Mouse (Mus musculus) cerebellum, postnatal 10 days (tissue): ENCODE measurements around the gene Traip.

Experiments used
- DNase-seq, 2 experiments: peaks; one replicate each; pipeline ENCODE4 v3.0.0; 2021; ENCODE audit warnings: mixed read lengths in 2 of 2

The Traip gene

DNA sequence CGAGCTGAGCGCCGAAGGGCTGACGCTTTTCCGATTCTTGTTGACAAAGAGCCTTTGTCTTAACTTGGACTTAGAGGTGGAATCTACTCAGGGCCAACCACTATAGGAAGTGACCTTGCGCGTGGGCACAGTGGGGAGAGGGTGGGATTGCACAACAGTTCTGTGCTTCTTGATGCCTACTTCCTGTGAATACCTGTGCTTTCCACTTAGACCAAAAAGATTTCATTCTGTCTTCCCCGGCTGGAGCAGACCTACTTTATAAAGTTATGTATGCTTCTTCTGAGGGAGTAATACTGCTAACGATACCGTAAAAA is at the start of gene Traip:
Traip (plus strand) TSS at position 215 of the 314 bp plus-strand sequence.
- no peak for DNase-seq

DNA sequence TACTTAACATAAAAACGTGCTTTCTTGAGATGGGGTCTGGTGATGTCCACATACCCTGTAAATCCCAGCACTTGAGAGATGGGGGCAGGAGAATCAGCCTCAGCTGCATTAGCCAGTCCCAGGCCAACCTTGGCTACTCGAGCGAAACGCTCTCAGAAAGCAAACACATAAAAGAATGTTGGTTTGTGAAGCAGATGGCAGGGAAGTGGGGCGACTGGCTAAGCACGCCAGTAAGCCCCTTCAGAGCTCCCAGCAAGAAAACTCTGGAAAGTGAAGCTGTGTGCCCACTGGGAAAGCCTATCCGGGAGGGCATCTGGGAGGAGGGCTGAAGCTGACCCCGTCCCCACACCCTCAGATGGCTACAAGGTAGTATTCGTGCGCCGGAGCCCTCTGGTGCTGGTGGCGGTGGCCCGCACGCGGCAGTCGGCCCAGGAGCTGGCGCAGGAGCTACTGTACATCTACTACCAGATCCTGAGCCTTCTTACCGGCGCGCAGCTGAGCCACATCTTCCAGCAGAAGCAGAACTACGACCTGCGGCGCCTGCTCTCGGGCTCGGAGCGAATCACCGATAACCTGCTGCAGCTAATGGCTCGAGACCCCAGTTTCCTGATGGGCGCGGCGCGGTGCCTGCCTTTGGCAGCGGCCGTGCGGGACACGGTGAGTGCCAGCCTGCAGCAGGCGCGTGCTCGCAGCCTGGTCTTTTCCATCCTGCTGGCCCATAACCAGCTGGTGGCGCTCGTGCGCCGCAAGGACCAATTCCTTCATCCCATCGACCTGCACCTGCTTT is 48.9 kb upstream of the Traip start:
- DNase-seq = peak; percentile 95 to 96

DNA sequence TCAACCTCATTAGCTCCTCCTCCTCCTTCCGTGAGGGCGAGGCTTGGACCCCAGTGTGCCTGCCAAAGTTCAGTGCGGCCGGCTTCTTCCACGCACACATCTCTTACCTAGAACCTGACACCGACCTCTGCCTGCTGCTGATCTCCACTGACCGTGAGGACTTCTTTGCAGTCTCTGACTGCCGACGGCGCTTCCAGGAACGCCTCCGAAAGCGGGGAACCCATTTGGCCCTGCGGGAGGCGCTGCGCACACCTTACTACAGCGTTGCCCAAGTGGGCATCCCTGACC is 48.4 kb upstream of the Traip start:
- no peak for DNase-seq

DNA sequence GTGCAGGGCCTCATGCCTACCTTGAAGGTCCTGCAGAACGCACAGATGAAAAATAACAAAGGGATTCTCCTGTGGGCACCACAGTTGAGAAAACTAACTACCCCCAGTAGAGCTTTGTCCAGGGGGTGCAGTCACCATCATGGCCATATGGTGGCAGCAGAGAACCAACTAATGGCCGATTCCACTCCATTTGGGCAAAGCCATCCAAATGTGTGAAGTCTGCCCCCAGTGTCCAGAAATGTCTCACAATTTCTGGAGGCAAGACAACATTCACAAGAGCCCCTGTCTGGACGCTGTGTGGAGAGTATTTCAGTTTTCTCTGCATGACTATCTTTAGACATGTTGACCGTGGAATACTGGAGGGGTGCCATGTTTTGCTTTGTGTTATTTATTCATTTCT is 45.2 kb upstream of the Traip start:
- peak; percentile 95 to 96 for DNase-seq

DNA sequence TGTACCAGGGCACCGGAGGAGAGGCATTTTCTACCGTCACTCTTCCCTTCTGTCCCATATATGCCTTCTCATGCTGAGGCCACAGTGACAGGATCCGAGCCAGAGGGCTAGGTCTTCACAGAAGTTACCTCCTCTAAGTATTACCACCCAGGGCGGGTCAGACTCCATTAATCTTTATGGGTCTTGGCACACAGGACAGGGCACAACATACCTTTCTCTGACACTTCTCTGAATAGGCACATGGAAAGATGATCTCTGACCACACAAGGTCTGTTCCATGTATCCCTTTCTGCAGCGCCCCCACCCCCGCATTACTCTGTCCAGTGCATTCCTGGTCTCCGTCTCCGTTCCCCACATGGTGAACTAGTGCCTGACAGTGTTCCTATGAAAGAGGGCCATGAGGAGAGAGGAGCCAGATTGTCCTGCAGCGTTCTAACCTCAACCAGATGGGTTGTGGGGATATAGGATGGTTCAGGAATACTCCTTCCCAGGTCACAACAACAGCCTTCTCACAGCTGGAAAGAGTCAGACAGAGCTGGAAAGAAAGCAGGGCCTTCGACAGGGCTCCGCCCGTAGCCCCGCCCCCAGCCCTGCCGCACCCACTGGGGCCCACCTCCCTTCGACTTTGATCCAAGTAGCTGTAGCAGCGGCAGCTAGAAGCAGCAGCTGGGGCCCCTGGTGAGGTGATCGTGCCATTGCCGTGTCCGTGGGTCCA is 43.5 kb upstream of the Traip start, which contains the start of gene Mst1r:
Mst1r (plus strand) TSS at position 622 of the 715 bp plus-strand sequence.
- peak in 1 of 2 experiments; percentile 50 for DNase-seq

DNA sequence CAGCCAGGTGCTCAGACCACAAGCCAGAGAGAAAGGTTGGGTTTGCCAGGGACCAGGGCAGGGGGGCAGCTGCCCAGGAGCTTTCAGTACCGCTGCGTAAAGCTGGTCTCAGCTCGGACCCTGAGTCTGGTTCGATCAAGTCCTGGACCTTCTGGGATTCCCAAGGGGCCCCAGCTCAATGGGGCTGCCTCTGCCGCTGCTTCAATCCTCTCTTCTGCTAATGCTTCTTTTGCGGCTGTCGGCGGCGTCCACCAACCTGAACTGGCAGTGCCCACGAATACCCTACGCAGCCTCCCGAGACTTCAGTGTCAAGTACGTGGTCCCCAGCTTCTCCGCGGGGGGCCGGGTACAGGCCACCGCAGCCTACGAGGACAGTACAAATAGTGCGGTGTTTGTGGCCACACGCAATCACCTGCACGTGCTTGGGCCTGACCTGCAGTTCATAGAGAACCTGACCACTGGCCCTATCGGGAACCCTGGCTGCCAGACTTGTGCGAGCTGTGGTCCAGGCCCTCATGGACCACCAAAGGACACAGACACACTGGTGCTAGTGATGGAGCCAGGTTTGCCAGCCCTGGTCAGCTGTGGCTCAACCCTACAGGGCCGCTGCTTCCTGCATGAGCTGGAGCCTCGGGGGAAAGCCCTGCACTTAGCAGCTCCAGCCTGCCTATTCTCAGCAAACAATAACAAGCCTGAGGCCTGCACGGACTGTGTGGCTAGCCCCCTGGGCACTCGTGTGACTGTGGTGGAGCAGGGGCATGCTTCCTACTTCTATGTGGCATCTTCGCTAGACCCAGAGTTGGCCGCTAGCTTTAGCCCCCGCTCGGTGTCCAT is 42.8 kb upstream of the Traip start:
- no peak for DNase-seq

DNA sequence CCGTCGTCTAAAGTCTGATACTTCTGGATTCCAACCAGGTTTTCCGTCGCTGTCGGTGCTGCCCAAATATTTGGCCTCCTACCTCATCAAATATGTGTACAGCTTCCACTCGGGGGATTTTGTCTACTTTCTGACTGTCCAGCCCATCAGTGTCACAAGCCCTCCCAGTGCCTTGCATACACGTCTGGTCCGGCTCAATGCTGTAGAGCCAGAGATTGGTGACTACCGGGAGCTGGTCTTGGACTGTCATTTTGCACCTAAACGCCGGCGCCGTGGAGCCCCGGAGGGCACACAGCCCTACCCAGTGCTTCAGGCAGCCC is 42.2 kb upstream of the Traip start:
- no peak for DNase-seq

DNA sequence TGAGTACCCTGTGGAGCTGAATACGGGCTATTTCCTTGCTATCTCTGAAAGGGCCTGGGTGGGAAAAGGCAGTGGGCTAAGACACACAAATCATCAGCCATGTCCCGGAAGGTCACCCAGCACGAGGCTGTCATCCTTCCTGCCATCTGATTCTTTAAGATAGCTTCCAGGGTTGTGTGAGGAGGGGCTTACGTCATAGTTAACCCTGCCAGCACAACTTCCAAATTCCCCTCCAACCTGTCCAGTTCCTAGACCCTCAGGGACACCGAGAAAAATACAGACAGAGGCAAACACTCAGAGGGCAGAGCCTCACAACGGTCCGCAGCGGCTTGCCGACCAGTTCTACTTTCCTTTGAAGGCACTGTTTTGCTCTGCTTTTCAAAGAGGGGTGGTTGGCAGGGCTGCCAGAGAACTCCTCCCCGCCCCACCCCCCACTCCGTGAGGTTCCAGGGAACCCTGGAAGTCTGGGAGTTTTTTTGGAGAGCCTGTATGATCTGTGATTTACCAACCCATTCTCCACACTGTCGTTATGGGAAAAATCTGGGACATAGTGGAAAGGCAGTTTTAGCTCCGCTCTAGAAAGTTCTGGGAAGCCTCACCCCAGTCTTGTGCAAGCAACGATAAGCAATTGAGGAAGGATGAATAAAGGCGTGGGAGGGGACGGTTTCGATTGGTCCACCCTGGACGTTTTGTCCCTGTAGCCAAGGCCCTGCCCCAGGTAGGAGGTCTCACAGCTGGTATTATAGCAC is 41.4 kb upstream of the Traip start:
- no peak for DNase-seq

DNA sequence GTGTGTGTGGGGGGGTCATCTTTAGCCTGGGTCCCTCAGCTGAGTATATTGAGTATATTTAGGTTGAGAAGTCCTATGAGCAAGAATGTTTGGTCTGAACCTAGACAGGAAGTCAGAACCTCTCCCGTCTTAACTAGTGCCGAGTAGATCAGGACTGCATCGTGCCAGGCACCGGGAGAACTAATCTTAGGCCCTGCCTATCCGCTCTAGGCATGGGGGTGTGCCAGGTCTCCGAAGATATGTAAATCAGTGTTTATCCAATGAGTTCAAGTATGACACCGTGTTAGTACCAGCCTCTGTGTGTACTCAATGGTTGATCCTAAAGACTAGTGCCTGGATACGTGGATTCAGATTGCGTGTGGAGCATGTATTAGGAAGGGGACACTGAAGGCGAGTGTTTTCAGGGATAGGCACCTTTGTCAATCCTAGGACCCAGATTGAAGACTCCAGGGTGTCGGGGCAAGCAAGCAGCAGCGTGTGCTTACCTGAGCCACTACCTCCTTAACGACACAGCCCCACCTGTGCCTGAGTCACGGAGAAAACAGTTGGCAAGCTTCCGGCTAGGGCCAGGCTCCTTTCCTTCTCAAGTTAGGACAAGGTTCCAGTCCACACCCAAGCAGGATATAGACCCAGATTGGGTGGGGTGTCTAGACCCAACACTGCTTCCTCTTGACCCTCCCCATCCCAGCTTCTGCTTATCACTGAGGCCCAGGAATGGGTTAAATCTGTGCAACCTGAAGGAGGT is 39.7 kb upstream of the Traip start:
- DNase-seq = no peak

DNA sequence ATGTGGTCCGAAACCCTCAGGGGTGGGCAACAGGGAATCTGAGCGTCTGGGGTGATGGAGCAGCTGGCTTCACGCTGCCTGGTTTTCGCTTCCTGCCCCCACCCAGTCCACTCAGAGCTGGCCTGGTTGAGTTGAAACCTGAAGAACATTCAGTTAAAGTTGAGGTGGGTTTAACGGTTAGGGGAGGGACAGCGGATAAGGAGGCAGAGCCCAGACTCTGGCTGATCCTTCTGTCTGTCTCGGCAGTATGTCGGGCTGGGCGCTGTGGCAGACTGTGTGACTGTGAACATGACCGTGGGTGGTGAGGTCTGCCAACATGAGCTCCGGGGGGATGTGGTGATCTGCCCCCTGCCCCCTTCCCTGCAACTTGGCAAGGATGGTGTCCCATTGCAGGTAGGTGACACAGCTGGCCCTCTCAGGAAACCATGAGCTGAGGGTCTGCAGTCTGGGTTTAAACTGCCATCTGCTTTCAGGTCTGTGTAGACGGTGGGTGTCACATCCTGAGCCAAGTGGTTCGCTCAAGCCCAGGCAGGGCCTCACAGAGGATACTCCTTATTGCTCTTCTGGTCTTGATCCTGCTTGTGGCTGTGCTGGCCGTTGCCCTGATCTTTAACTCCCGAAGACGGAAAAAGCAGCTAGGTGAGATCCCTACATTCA is 35.0 kb upstream of the Traip start:
- peak; percentile 62 to 74 for DNase-seq

DNA sequence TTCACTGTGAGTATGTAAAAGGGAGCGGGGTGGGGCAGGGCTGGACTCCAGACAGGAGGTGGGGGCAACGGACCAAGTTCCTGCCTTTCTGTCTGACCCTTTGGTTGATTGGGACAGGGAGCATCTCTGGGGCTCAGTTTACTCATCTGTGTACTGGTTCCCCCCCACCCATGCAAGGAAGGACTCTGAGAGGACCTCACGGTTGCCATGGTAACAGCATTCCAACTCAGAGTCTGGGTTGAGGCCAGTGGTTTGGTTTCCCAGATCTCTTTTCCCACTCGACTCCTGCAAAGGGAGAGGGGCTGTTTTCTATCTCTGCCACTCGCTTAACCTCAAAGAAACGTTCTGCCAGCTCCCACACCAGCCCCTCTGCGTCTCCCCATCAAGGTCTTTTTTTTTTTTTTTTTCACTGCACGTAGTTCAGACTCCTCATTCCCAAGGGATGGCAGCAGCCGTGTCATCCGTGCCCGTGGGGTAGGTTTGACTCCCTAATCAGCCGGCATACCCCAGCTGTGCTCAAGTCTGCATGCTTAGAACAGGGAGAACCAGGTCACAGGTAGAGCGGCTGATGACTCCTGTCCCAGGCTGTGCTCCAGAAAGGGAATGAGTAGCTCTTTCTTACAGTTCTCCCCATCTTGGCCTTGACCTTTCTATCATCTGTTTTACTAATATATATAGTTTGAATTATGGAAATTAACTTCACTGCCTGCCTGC is 31.9 kb upstream of the Traip start:
- DNase-seq = peak; percentile 56 to 65

DNA sequence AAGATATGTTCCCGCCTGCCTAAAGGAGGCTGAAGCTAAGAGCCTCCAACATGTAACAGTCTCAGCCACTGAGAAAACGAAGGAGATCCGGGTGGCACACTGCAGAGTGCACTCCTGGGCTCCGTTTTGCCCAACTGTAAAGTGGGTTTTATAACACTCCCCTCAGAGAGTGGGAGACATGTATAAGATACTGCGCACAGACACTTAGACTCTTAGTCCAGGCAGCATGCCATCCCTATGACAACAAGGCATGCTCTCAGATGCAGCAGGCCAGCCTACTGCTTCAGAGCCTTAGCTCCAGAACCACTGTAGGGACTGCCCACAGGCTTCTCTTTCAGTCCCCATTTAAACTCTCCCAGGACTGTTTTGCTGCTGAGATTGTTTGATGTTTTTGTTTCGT is 31.1 kb upstream of the Traip start:
- DNase-seq = no peak

DNA sequence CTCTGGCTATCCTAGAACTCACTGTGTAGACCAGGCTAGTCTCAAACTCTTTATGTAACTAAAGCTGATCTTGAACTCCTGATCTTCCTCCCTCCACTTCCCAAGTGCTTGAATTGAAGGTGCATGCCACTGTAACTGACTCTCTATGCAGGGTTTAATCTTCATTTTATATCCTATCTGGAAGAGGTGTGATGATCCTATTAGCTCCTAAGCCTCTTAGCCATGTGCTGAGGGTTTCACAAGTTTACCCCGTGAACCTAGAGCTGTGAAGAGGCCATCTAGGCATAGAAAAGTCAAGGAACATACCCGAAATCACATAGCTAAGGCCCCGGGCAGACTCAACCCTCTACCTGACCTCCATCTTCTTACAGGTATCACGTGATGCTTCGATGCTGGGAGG is 30.5 kb upstream of the Traip start:
- no peak for DNase-seq

DNA sequence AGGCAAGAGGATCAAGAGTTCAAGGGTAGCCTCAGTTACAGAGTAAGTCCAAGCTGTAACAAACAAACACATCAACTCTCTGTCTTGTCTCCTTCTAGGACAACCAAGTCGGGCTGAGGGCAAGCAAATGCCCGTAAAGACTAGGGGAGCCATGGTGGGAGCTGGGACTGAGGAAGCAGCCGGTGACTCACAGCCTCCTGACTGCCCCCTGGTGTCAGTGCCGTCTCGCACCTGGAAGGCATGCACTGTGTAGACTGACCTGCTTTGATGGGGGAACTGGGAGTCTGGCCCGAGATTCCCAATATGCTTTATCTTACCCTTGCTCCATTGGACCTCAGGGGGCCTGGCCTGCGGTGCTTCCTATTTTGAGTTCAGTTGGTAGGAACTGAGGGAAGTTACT is 26.9 kb upstream of the Traip start:
- DNase-seq = peak; percentile 55 to 60

DNA sequence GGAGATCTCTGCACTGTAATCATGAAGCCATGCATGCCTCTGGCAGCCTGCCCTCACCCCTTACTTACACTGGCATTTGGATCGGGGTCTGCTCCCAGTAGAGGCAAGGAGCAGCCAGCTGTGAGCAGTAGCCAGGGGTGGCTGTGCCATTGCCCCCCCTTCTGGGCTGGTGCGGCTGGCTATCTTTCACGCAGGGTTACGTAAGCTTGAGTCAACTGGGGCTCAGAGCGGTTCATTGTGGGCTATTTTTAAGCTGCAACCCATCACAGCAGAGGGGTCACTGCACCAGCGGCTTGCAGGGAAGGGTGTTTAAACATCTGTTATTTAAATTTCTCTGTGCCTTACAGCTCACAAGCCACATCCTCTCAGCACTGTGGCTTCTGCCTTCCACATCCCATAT is 26.0 kb upstream of the Traip start:
- peak in 1 of 2 experiments; percentile 28 for DNase-seq

DNA sequence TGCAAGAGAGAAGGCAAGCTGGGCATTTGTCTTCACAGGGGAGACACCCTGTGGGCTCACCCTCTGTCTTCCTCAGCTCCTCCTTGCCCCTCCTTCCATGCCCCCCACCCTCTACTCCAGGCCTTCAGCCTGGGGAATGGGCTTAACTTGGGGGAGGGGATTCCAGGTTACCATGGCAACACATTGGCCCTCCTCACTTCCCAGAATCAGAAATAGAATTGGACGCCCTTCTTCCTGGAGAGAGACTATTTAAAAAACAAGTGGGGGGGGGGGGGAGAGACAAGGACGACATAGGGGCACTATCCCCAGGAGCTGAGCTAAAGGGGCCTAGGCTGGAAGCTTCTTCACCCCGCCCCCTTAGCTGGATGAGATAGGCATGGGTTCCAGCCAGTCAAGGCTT is 24.7 kb upstream of the Traip start:
- DNase-seq = peak in 1 of 2 experiments; percentile 31

DNA sequence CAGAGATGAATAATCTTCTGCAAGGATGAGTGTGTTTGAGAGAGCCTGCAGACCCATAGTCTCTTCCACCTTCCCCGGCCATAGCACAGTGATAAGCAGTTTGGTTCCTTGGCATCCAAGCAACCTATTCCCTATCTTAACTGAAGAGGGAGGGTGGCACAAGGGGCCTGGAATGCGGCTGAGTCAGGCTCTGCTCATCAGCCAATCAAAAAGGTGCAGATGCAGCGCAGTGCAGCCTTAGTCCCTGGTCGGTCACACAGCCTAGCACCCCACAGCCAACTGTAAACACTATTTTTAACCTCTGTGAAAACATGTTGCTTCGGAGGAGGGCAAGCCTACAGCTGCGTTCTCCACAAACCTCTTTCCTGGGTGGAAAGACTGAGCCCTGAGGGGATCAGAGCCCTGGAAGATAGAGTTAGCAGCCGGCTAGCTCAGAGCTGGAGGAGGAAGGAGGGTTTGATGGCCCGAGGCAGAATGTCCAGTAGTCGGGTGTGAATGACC is 23.0 kb upstream of the Traip start:
- no peak for DNase-seq

DNA sequence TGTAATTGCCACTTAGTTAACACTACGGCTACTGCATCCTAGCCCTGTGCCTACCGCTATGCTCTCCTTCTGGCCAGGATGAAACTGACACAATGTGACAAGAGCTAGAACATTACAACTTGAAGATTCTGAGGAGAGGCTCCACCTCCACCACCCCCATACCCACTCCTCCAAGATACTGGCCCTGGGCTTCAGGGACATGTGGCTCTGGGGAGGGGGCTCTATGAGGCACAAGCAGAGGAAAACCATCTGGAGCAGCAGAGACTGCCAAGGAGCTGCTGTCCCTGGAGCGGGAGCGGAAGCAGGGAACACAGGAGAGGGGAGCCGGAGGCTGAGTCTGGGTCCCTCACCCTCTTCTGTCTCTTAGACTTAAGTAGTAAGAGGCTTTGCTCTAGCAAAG is 22.2 kb upstream of the Traip start:
- DNase-seq = peak; percentile 61 to 69

DNA sequence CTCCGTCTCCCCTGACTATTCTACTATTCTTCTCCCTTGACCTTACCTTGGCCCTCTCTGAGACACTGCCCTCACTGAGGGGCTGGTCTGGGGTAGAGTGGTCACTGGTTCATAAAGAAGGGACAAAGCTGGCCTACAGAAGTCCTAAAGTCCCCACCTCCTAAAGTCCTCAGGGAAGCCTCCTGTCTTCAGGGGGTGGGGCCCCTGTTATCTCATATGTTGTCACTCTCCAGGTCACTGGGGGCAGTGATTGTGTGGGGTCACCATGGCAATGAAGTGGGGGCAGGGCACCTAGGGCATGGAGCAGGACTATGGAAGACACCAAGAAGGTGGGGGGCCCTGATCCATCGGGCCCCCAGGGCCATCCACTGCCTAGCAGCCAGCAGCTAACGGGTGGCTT is 21.8 kb upstream of the Traip start, which contains the start of gene Actl11:
Actl11 (plus strand) TSS at position 301 of the 400 bp plus-strand sequence.
- peak in 1 of 2 experiments; percentile 12 for DNase-seq

DNA sequence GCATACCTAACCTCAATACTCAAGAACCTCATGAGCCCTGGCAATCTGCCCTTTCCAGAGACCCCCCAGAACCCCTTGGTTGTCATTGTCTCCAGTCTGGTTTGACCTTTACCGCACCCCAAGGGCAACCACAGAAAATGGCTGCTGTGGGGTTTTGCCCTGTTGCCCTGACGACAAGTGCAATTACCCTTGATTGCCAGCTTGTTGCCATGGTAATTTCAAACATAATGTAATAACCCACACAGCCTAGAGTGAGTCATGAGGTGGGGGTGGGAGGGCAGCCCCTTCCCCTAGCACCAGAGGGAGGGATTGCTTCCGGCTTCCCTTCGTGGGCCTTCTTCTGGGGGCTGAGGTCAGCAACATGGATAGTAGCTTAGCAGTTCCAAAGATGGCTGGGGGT is 17.7 kb upstream of the Traip start:
- peak in 1 of 2 experiments; percentile 9 for DNase-seq

DNA sequence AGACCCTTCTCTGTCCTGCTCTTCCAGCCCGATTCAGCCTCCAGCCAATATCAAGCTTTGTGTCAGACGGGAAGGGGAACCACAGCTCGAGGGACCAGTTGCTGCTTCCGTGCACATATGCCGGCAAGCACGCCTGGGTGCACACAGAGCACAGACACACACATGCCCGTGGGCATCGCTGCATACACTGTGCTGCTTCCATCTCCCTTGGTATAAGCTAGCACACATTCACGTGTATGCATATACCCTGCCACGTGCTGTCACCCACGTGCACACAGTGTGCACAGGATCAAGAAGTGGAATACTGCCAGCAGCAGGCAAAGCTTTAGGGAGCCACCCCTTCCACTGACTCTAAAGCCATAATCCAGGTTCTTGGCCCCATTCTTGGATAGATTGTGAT is 15.8 kb upstream of the Traip start:
- DNase-seq = peak; percentile 69 to 80
